In the genomic region with DNA sequence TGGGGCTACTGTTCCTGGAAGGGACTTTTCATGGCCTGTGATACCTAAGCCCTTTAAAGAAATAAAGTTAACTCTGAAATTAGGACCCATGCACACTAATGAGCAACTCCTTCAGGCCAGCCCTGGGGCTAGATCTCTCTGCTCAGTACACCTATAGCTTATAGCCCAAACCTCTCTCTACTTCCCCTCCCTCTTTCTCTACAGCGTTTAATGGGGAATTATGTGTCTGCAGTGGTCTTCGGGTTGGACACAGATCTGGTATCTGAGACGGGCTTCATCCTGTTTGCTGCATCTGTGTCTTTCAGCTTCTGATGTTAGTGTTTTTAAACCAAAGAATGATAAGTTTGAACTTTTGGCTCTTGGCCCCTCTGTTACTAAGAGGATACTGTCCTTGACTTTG, we compare ENCODE assay signal across 19 mouse cellular contexts. TPM values are rescaled to one million over a fixed set of nuclear protein-coding genes. Genes with fewer than 3 reads are reported as not detected.
DNase-seq lines count a peak whose midpoint lies in the region; ATAC-seq and TF ChIP-seq lines count a peak whose summit lies in the region.
"Had no signal": no experiment of that assay in that cellular context is flagged by ENCODE, and none has a peak within 500 bp of the region (broad histone marks: within the 10 kb centered on the region; RNA-seq: fewer than 3 reads in every experiment).

No protein-coding gene starts in this region.

- 0 out of 2 replicates have a peak, but pooled peaks cover 3% of the 10 kb centered on the region for H3K4me1 ChIP-seq in heart, embryonic 12.5 days (replicated peaks)
- H3K4me1 ChIP-seq in intestine, embryonic 14.5 days (replicated peaks; ENCODE audit: control insufficient read depth, insufficient read depth, low read length) = no peaks in the 10 kb centered on the region
- H3K4me1 ChIP-seq in intestine, postnatal 0 days (replicated peaks; ENCODE audit: control insufficient read depth, insufficient read depth, low read length) = no peaks in the 10 kb centered on the region

- no peak overlapping the region for H3K4me2 ChIP-seq in heart, embryonic 12.5 days
- H3K4me2 ChIP-seq in intestine, embryonic 14.5 days (ENCODE audit: low read length) = no peak overlapping the region
- H3K4me2 ChIP-seq in intestine, postnatal 0 days (replicated peaks; ENCODE audit: low read depth) = no peak overlapping the region

- intact Hi-C loops in heart, postnatal 10 days (cut with DNase I) = no loop called here

- WGBS in heart, embryonic 12.5 days = 42% methylated on average over 3 of the region's 3 CpGs
- 65% methylated on average over 3 of the region's 3 CpGs for WGBS in intestine, embryonic 14.5 days
- WGBS in intestine, postnatal 0 days = 76% methylated on average over 3 of the region's 3 CpGs

- peak; percentile 71 for DNase-seq in heart, adult 11 months
- no peak for DNase-seq in heart, postnatal 10 days
- DNase-seq in heart, adult 9 months (ENCODE audit: low spot score in 2 of 2) = no peak
- peak; percentile 32 for DNase-seq in intestine, embryonic 14.5 days (ENCODE audit: low spot score)
- DNase-seq: adrenal gland, adult 2 months; adrenal gland, postnatal 10 days; adrenal gland, postnatal 25 days; B cell, adult 2 months; cerebellum, adult 11 months; cerebellum, adult 11-12 months; cerebellum, adult 18-20 months had no signal

- no peak overlapping the region for H3K9ac ChIP-seq in heart, embryonic 12.5 days
- no peak overlapping the region for H3K9ac ChIP-seq in intestine, embryonic 14.5 days (ENCODE audit: low read length)
- no peak overlapping the region for H3K9ac ChIP-seq in intestine, postnatal 0 days (ENCODE audit: low read depth, low read length)

- H3K9me3 ChIP-seq in heart, embryonic 12.5 days (replicated peaks) = no peaks in the 10 kb centered on the region
- H3K9me3 ChIP-seq in intestine, embryonic 14.5 days (ENCODE audit: control insufficient read depth, low read length) = no peaks in the 10 kb centered on the region
- H3K9me3 ChIP-seq in intestine, postnatal 0 days (ENCODE audit: control insufficient read depth) = no peaks in the 10 kb centered on the region

- no peak overlapping the region for H3K4me3 ChIP-seq in heart, embryonic 12.5 days
- no peak overlapping the region for H3K4me3 ChIP-seq in intestine, embryonic 14.5 days (ENCODE audit: low read depth, low read length)
- no peak overlapping the region for H3K4me3 ChIP-seq in intestine, postnatal 0 days (ENCODE audit: low read depth, low read length)

- no peaks in the 10 kb centered on the region for H3K36me3 ChIP-seq in heart, embryonic 12.5 days
- no peaks in the 10 kb centered on the region for H3K36me3 ChIP-seq in intestine, embryonic 14.5 days (ENCODE audit: control insufficient read depth, insufficient read depth, low read length)
- no peaks in the 10 kb centered on the region for H3K36me3 ChIP-seq in intestine, postnatal 0 days (ENCODE audit: control insufficient read depth, insufficient read depth)
- H3K36me3 ChIP-seq: G1E had no signal

- H3K27me3 ChIP-seq in heart, embryonic 12.5 days (replicated peaks) = no peaks in the 10 kb centered on the region
- no peaks in the 10 kb centered on the region for H3K27me3 ChIP-seq in intestine, embryonic 14.5 days (replicated peaks; ENCODE audit: control insufficient read depth, insufficient read depth, low read length)
- H3K27me3 ChIP-seq in intestine, postnatal 0 days (replicated peaks; ENCODE audit: control insufficient read depth, insufficient read depth, low read length) = no peaks in the 10 kb centered on the region
- H3K27me3 ChIP-seq: CH12.LX, Patski had no signal

- ATAC-seq in heart, embryonic 12.5 days (ENCODE audit: insufficient number of reproducible peaks, low FRiP score) = 0 out of 2 replicates have a peak, but pooled peaks have one; percentile 25
- no peak for ATAC-seq in intestine, embryonic 14.5 days (replicated peaks; ENCODE audit: low FRiP score, low TSS enrichment, low read depth)
- no peak for ATAC-seq in intestine, postnatal 0 days
- ATAC-seq: activated CD4-positive, CD25-positive, alpha-beta regulatory T cell, adult 4 months; CD4-positive, CD25-positive, alpha-beta regulatory T cell, adult 4 months; Patski had no signal

- H3K27ac ChIP-seq in heart, embryonic 12.5 days (ENCODE audit: poor library complexity, severe bottlenecking) = no peak overlapping the region
- H3K27ac ChIP-seq in intestine, embryonic 14.5 days (ENCODE audit: low read depth) = no peak overlapping the region
- no peak overlapping the region for H3K27ac ChIP-seq in intestine, postnatal 0 days (ENCODE audit: low read depth, low read length)

- no peak for TF ChIP-seq CTCF in intestine, postnatal 0 days (IDR thresholded peaks at IDR 0.05; ENCODE audit: low read depth)

RNA-seq across cellular contexts. Expression of a gene that starts 18.9 kb away (rescaled TPM):
- 1 to 10 TPM; 3.8 TPM for total RNA-seq in heart, postnatal 10 days (2021)
- 23.5 and 25.8 TPM in 2 replicates for polyA plus RNA-seq in heart, embryonic 12.5 days (2016; fragmentation: Nextera tagmentation; extraction: Ambion mirVana)
- 10.3 and 11.7 TPM in 2 replicates for polyA plus RNA-seq in intestine, embryonic 14.5 days (2014; fragmentation: Nextera tagmentation; extraction: Ambion mirVana)
- polyA plus RNA-seq in intestine, postnatal 0 days (2015; fragmentation: Nextera tagmentation; extraction: Ambion mirVana) = 11.6 and 14.6 TPM in 2 replicates
- total RNA-seq: CH12.LX, MEL had no signal
- polyA plus RNA-seq: activated CD4-positive, CD25-positive, alpha-beta regulatory T cell, adult 4 months; CD4-positive, CD25-positive, alpha-beta regulatory T cell, adult 4 months; G1E had no signal

Comparison
In these comparisons a context has a peak if more than half of its experiments do, and no peak if none do; other contexts are left out.
1. DNase-seq: peak in heart, adult 11 months (single experiment) and intestine, embryonic 14.5 days (single experiment); none in heart, postnatal 10 days (0 of 2) and heart, adult 9 months (0 of 2).